Mouse (Mus musculus): ENCODE measurements around the gene Glb1. TPM values are rescaled to one million over a fixed set of nuclear protein-coding genes. Genes with fewer than 3 reads are reported as not detected.

Glb1 gene
- polyA plus RNA-seq, 1 experiment from 2014 or later = 23.4 TPM

- H3K27ac ChIP-seq (ENCODE audit: low read length) = no peak overlapping the region
- 96% methylated on average over 11 of the region's 11 CpGs for WGBS
- peaks cover 3% of the 10 kb centered on the region; the same call in 1 of the 2 replicates for H3K36me3 ChIP-seq (ENCODE audit: control insufficient read depth, insufficient read depth)
- no peaks in the 10 kb centered on the region for H3K9me3 ChIP-seq (ENCODE audit: control insufficient read depth, low read length)
- no peaks in the 10 kb centered on the region for H3K4me1 ChIP-seq (replicated peaks; ENCODE audit: control insufficient read depth, insufficient read depth, low read length)
- no peak overlapping the region for H3K4me2 ChIP-seq (ENCODE audit: low read length)
- no peak overlapping the region for H3K4me3 ChIP-seq (replicated peaks; ENCODE audit: low read length)
- no peak for ATAC-seq
- H3K27me3 ChIP-seq (replicated peaks; ENCODE audit: control insufficient read depth, insufficient read depth, low read length) = no peaks in the 10 kb centered on the region
- no peak overlapping the region for H3K9ac ChIP-seq (replicated peaks; ENCODE audit: low read depth, low read length)
Observed at GRCm38 (mm10) chr9:114410313-114410862, 9.5 kb downstream of the Glb1 start.

GRCm38 (mm10) chr9:114411295-114411694 lies 10.4 kb downstream of the Glb1 start:
- Histone ChIP-seq H3K36me3 (ENCODE audit: control insufficient read depth, insufficient read depth) (no peaks in the 10 kb centered on the region), H3K4me1 (replicated peaks; ENCODE audit: control insufficient read depth, insufficient read depth, low read length) (no peaks in the 10 kb centered on the region), H3K4me3 (replicated peaks; ENCODE audit: low read length) (no peak overlapping the region), H3K9me3 (ENCODE audit: control insufficient read depth, low read length) (no peaks in the 10 kb centered on the region), H3K27me3 (replicated peaks; ENCODE audit: control insufficient read depth, insufficient read depth, low read length) (no peaks in the 10 kb centered on the region), H3K4me2 (ENCODE audit: low read length) (no peak overlapping the region), H3K27ac (ENCODE audit: low read length) (no peak overlapping the region), H3K9ac (replicated peaks; ENCODE audit: low read depth, low read length) (no peak overlapping the region)
- 79% methylated on average over 5 of the region's 5 CpGs for WGBS
- ATAC-seq = no peak

- H3K9ac ChIP-seq (replicated peaks; ENCODE audit: low read depth, low read length) = no peak overlapping the region
- ATAC-seq = no peak
- H3K27me3 ChIP-seq (replicated peaks; ENCODE audit: control insufficient read depth, insufficient read depth, low read length) = no peaks in the 10 kb centered on the region
- no peak overlapping the region for H3K4me2 ChIP-seq (ENCODE audit: low read length)
- no peaks in the 10 kb centered on the region for H3K4me1 ChIP-seq (replicated peaks; ENCODE audit: control insufficient read depth, insufficient read depth, low read length)
- no peak overlapping the region for H3K4me3 ChIP-seq (replicated peaks; ENCODE audit: low read length)
- WGBS = 93% methylated on average over 9 of the region's 9 CpGs
- no peak overlapping the region for H3K27ac ChIP-seq (ENCODE audit: low read length)
- no peaks in the 10 kb centered on the region for H3K36me3 ChIP-seq (ENCODE audit: control insufficient read depth, insufficient read depth)
- no peaks in the 10 kb centered on the region for H3K9me3 ChIP-seq (ENCODE audit: control insufficient read depth, low read length)
Observed at GRCm38 (mm10) chr9:114412406-114412805, 11.5 kb downstream of the Glb1 start.

DNA sequence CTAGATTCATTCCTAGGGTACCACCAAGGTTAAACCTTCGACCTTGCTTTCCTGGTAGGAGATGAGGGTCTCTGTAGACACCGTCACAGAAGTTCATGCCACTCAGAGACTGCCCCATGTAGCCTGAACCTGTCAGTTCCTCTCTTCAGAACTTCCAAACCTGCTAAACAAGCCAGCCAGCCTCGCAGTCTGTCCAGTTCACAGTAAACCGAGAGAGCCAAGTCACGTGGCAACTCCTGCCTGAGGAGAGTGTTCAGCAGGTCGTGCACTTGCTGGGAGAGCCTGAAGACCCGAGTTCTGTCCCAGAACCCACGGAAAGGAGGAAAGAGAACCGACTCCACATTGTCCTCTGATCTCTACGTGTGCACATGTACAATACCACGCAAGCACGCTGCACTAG lies 13.0 kb downstream of the Glb1 start:
- H3K36me3 ChIP-seq (ENCODE audit: control insufficient read depth, insufficient read depth) = no peaks in the 10 kb centered on the region
- H3K4me1 ChIP-seq (replicated peaks; ENCODE audit: control insufficient read depth, insufficient read depth, low read length) = no peaks in the 10 kb centered on the region
- no peak overlapping the region for H3K27ac ChIP-seq (ENCODE audit: low read length)
- no peak overlapping the region for H3K4me2 ChIP-seq (ENCODE audit: low read length)
- no peak overlapping the region for H3K9ac ChIP-seq (replicated peaks; ENCODE audit: low read depth, low read length)
- no peak overlapping the region for H3K4me3 ChIP-seq (replicated peaks; ENCODE audit: low read length)
- 89% methylated on average over 12 of the region's 12 CpGs for WGBS
- no peaks in the 10 kb centered on the region for H3K9me3 ChIP-seq (ENCODE audit: control insufficient read depth, low read length)
- no peaks in the 10 kb centered on the region for H3K27me3 ChIP-seq (replicated peaks; ENCODE audit: control insufficient read depth, insufficient read depth, low read length)
- ATAC-seq = no peak

- Histone ChIP-seq H3K4me2 (ENCODE audit: low read length) (no peak overlapping the region), H3K27me3 (replicated peaks; ENCODE audit: control insufficient read depth, insufficient read depth, low read length) (no peaks in the 10 kb centered on the region), H3K27ac (ENCODE audit: low read length) (no peak overlapping the region), H3K9ac (replicated peaks; ENCODE audit: low read depth, low read length) (no peak overlapping the region), H3K4me1 (replicated peaks; ENCODE audit: control insufficient read depth, insufficient read depth, low read length) (no peaks in the 10 kb centered on the region), H3K9me3 (ENCODE audit: control insufficient read depth, low read length) (no peaks in the 10 kb centered on the region), H3K4me3 (replicated peaks; ENCODE audit: low read length) (no peak overlapping the region), H3K36me3 (ENCODE audit: control insufficient read depth, insufficient read depth) (no peaks in the 10 kb centered on the region)
- no peak for ATAC-seq
- WGBS = 16% methylated on average over 11 of the region's 11 CpGs
Observed at GRCm38 (mm10) chr9:114415701-114416100, 14.8 kb downstream of the Glb1 start.

- ATAC-seq = no peak
- Histone ChIP-seq H3K4me2 (ENCODE audit: low read length) (no peak overlapping the region), H3K27me3 (replicated peaks; ENCODE audit: control insufficient read depth, insufficient read depth, low read length) (no peaks in the 10 kb centered on the region), H3K4me3 (replicated peaks; ENCODE audit: low read length) (no peak overlapping the region), H3K27ac (ENCODE audit: low read length) (no peak overlapping the region), H3K4me1 (replicated peaks; ENCODE audit: control insufficient read depth, insufficient read depth, low read length) (no peaks in the 10 kb centered on the region), H3K9ac (replicated peaks; ENCODE audit: low read depth, low read length) (no peak overlapping the region), H3K36me3 (ENCODE audit: control insufficient read depth, insufficient read depth) (no peaks in the 10 kb centered on the region), H3K9me3 (ENCODE audit: control insufficient read depth, low read length) (no peaks in the 10 kb centered on the region)
- 93% methylated on average over 21 of the region's 21 CpGs for WGBS
Observed at GRCm38 (mm10) chr9:114416646-114417517, 16.0 kb downstream of the Glb1 start.

DNA sequence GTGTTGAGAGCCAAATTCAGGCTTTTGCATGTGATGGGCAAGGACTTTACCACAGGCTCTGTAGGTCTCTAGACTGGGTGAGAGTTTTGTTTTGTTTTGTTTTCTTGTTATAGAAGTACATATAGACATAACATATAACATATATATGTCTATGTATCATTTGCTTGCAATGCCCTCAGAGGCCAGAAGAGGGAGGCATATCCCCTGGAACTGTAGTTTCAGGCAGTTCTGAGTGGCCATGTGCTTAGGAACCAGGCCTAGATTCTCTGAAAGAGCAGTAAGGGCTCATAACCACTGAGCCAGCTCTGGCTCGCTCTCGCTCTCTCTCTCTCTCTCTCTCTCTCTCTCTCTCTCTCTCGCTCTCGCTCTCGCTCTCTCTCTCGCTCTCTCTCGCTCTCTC lies 17.3 kb downstream of the Glb1 start:
- 86% methylated on average over 7 of the region's 7 CpGs for WGBS

DNA sequence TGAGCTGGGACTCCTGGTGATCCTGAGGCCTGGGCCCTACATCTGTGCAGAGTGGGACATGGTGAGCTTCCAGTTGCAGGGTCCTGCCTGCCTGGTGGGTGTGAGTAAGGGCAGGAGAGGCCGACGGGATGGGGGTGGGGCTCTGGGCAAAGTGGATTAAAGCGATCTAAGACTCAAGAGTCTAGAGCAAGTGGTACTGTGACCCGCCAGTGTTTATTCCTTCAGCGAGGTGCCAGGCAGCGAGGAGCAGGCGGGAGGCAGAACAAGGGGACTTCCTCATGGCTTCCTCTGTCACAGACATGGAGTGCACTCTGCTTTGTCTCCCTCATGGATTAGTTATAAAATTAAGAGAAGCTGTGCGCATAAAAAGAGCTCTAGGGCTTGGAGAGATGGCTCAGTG lies 19.6 kb downstream of the Glb1 start:
- peaks cover 2% of the 10 kb centered on the region; the same call in 1 of the 2 replicates for H3K36me3 ChIP-seq (ENCODE audit: control insufficient read depth, insufficient read depth)
- no peak overlapping the region for H3K4me2 ChIP-seq (ENCODE audit: low read length)
- ATAC-seq = no peak
- no peaks in the 10 kb centered on the region for H3K4me1 ChIP-seq (replicated peaks; ENCODE audit: control insufficient read depth, insufficient read depth, low read length)
- no peaks in the 10 kb centered on the region for H3K9me3 ChIP-seq (ENCODE audit: control insufficient read depth, low read length)
- H3K27me3 ChIP-seq (replicated peaks; ENCODE audit: control insufficient read depth, insufficient read depth, low read length) = no peaks in the 10 kb centered on the region
- H3K27ac ChIP-seq (ENCODE audit: low read length) = no peak overlapping the region
- no peak overlapping the region for H3K4me3 ChIP-seq (replicated peaks; ENCODE audit: low read length)
- 73% methylated on average over 8 of the region's 8 CpGs for WGBS
- no peak overlapping the region for H3K9ac ChIP-seq (replicated peaks; ENCODE audit: low read depth, low read length)

More for the DNA sequence above, 17.3 kb downstream of the Glb1 start:
- no peak overlapping the region for H3K4me2 ChIP-seq (ENCODE audit: low read length)
- no peaks in the 10 kb centered on the region for H3K9me3 ChIP-seq (ENCODE audit: control insufficient read depth, low read length)
- no peak overlapping the region for H3K9ac ChIP-seq (replicated peaks; ENCODE audit: low read depth, low read length)
- H3K27ac ChIP-seq (ENCODE audit: low read length) = no peak overlapping the region
- no peaks in the 10 kb centered on the region for H3K36me3 ChIP-seq (ENCODE audit: control insufficient read depth, insufficient read depth)
- H3K27me3 ChIP-seq (replicated peaks; ENCODE audit: control insufficient read depth, insufficient read depth, low read length) = no peaks in the 10 kb centered on the region
- H3K4me1 ChIP-seq (replicated peaks; ENCODE audit: control insufficient read depth, insufficient read depth, low read length) = no peaks in the 10 kb centered on the region
- no peak for ATAC-seq
- no peak overlapping the region for H3K4me3 ChIP-seq (replicated peaks; ENCODE audit: low read length)

DNA sequence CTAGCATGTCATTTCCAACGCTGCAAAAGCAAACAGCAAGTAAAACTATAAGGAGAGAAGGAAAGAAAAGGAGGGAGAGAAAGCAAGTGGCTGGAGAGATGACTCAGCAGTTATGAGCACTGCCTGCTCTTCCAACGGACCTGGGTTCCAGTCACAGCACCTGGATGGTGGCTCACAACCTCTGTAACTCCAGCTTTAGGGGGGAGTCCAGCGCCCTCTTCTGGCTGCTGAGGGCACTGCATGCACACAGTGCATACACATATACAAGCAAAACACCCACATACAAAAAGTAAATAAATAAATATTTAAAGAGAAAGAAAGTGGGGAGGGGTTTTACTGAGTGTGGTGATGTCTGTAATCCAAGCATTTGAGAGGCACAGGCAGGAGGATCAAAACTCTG lies 20.2 kb downstream of the Glb1 start:
- Histone ChIP-seq H3K4me1 (replicated peaks; ENCODE audit: control insufficient read depth, insufficient read depth, low read length) (no peaks in the 10 kb centered on the region), H3K4me3 (replicated peaks; ENCODE audit: low read length) (no peak overlapping the region), H3K27me3 (replicated peaks; ENCODE audit: control insufficient read depth, insufficient read depth, low read length) (no peaks in the 10 kb centered on the region), H3K36me3 (ENCODE audit: control insufficient read depth, insufficient read depth) (peaks cover 5% of the 10 kb centered on the region; the same call in 1 of the 2 replicates), H3K4me2 (ENCODE audit: low read length) (no peak overlapping the region), H3K9me3 (ENCODE audit: control insufficient read depth, low read length) (no peaks in the 10 kb centered on the region), H3K9ac (replicated peaks; ENCODE audit: low read depth, low read length) (no peak overlapping the region), H3K27ac (ENCODE audit: low read length) (no peak overlapping the region)
- WGBS = 67% methylated on average over 3 of the region's 3 CpGs
- no peak for ATAC-seq
